Mouse (Mus musculus) spleen, postnatal 10 days (tissue): Measurements from ENCODE around the gene Zkscan7.
"Not testable (repeated sequence)": the region's sequence is repeated elsewhere in the genome, so short reads cannot be mapped to it uniquely, and the experiment has no call there.

Experiments used
- DNase-seq, 2 experiments: peaks; one replicate each; pipeline ENCODE4 v3.0.0; 2021 to 2022; ENCODE audit warnings: low spot score in 2 of 2

Zkscan7 gene

DNA sequence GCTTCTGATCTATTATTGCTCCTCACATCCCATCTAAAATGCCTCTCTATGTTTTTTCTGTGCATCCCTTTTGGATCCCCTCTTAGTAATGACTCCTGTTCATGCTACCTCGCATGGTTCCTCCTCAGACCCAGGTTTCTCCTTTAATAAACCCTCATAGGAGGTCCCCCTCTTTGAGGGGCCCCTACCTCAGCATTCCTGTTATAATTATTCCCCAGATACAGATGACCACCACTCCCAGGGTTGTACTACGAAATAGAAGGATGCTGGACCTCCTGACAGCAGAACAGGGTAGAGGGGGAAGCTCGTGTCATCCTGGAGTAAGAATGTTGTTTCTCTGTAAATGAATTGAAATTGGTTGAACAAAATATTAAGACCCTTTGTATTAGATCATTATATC is at the start of gene Zkscan7:
Zkscan7 (plus strand) TSS at position 301 of the 400 bp plus-strand sequence.
- no peak for DNase-seq

DNA sequence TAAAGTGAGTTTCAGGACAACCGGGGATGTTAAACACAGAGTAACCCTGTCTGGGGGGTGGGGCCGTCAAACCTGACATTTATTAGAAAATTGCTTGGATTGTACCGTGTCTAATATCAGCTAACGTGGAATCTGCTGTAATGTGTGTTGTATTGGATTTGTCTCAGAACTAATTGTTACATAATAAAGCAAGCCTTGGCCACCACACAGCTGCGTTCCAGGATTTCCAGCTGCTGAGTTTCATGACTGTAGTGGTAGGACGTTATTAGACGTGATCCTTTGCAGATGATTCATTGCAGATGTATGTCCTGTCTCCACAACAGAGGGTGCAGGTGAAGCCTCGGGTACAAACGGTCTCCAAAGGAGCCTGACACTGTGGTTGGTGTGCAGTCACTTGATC is 49.4 kb upstream of the Zkscan7 start:
- DNase-seq = no peak

DNA sequence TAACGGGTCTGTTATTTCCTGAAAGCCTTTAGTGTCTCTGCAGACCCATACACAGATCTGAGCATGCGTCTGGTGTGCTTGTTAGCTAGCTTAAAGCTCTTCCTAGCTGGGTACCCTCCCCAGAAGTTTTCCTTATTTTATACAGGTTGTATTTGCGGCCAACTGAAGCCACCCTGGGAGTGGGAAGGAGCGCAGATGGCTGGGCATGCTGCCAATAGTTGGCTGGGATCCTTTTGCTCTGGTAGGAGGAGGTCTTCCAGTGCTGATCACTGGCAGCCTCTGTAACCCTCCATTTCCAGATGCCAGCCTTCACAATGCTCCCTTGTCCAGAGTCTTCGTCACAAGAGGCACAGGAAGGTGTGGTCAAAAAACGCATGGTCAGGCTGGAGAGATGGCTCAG is 48.7 kb upstream of the Zkscan7 start:
- no peak for DNase-seq

DNA sequence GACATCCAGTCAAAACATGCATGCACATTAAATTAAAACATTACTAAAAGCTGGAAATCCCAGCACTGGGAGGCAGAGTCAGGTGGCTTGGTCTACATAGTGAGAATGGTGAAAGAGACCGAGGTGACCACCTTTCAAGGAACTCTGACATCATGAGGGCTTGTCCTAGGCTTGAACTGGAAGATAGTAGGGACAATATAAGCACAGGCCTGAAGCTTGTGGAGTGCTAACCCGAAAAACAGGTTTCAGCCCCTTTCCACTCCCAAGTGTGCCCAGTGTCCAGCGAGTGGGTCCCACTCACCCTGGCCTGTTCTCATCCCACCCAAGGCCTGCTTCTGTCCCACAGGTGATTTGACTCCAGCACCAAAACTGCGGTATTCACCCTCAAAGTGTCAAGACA is 48.3 kb upstream of the Zkscan7 start:
- DNase-seq = no peak

DNA sequence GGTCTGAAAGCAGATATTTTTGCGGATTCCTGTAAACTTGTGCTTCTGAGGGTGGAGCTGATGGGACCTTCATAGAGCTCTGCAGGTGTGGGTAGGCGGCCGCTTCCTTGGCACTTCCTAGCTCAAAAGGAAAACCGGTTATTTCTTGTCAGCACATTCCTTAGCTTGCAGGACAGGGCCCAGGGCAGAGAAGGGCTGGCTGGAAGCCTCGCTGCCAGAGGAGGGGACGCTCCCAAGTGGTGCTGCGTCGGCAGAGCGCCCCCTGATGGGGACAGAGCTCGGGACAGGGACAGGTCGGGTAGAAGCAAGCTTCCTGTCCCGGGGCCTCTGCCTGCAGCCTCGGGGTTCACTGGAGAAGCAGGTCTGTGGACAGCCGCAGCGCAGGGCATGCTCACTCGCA is 47.8 kb upstream of the Zkscan7 start:
- peak in 1 of 2 experiments; percentile 39 for DNase-seq

DNA sequence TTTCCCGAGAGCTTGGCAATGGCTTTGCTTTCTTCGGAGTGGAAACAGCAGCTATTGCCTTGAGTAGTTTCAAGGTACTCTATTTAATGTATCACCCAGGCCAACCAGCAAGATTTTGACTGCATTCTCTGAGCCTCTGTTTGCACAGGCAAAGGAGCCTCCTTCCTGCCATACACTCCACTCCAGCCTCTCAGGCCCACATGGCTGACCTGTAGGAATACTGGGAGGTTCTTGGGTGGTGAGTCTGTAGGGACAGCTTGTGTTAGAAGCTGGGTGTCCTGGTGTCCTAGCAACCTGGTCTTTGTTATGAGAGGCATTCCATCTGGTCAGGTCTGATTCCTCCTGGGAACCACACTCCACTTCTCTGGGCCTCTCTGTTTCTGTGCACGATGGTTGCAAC is 41.7 kb upstream of the Zkscan7 start, which contains the start of gene Gm35549:
Gm35549 (minus strand) TSS at position 276 of the 400 bp plus-strand sequence.
- DNase-seq = no peak

DNA sequence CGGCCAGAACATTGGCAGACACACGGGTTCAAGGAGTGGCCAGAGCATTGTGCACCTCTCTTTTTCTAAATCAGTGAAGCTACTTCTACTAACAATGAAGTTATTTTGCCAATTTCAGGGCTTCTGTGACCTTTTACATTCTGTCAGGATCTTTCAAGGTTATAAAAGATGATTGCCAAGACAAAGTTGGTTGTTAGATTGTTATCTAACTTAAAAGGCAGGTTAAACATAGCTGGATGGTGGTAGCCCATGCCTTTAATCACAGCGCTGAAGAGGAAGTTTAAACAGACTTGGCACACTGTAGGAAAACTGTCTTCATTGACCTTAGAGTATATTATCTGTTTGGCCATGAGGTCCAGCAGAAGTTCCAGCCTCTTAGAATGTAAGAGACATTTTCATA is 39.9 kb upstream of the Zkscan7 start:
- DNase-seq = no peak

DNA sequence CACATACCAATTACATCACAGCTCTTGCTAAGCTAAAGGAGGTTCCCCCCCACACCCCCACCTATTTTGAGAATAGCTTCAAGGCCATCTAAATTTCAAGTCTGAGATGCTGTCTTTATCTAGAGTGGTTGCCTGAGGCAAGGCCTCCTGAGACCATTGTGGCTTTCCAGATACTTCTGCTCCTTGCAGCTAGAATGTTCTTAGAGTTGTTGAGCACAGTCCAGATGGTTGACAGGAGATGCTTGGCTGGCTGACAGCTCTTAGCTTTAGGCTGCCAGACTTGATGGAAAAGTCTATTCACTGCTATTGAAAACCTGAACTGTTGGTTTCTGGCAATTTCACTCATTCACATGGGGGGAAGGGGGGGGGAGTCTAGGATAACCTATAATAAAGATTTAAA is 39.3 kb upstream of the Zkscan7 start:
- DNase-seq = no peak

DNA sequence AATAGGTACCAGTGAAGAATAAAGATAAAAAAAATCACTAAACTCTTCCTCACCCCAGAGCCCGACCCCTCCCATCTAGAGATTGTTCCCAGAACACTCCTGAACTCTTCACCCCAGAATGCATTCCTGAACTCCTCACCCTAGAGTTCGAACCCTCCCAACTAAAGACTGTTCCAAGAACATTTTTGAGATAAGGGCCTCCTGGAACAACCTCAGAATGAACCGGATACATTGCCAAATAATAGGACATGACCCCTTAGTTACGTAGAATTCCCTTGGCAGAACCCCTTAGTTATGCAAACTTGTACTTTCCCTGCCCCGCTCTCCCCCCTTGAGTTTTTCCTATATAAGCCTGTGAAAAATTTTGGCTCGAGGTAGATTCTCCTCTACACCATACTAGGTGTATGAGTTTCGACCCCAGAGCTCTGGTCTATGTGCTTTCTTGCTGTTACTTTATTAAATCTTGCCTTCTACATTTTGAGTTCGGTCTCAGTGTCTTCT is 37.6 kb upstream of the Zkscan7 start:
- DNase-seq = not testable (repeated sequence)

DNA sequence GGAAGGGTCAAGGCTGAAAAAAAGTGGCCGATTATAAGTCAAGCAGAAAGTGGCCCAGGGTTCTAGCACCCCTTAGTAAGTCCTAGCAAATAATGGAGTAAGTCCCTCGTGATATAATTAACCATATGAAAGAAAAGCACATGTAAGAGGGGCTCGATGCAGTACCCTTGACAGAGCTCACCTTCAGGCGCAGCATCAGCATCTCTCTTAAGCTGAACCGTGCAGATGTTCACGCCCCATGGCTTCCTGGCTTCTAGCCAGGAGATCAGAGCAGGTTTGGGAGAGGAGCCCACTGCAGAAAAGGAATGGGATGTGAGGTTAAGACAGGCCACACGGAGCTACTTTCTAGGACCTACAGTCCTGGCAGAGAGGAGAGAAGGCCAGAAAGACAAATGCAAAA is 31.0 kb upstream of the Zkscan7 start:
- no peak for DNase-seq

DNA sequence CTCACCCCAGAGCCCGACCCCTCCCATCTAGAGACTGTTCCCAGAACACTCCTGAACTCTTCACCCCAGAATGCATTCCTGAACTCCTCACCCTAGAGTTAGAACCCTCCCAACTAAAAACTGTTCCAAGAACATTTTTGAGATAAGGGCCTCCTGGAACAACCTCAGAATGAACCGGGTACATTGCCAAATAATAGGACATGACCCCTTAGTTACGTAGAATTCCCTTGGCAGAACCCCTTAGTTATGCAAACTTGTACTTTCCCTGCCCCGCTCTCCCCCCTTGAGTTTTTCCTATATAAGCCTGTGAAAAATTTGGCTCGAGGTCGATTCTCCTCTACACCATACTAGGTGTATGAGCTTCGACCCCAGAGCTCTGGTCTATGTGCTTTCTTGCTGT is 30.3 kb upstream of the Zkscan7 start:
- DNase-seq = not testable (repeated sequence)

DNA sequence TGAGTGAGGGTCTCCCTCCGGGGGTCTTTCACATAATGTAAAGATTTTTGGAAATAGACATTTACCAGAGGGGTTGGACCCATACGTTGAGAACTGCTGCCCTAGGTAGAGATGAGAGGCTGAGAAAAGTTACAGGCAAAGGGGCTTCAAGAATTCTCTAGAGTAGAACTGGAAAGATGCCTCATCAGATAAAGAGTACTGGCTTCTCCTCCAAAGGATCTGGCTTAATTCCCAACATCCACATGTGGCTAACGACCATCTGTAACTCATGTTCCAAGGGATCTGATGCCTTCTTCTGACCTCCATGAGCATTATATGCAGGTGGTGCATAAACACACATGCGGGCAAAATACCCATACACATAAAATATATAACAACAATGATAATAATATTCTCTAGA is 29.9 kb upstream of the Zkscan7 start:
- no peak for DNase-seq

DNA sequence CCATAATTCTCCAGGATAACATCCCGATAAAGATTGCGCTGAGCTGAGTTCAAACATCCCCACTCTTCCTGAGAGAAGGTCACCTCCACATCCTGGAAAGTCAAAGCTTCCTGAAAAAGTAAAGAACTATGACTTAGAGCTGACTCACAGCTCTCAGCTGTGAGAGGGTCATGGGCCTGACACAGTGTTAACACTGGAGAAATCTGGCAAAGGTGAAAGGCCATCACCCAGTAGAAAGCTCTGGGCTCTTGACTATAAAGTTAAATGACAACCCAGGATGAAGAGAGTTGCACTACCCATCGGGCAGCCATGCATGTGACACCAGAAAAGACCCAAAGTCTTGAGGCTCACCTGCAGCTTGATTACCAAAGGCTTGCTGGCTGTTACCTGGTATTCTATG is 28.8 kb upstream of the Zkscan7 start:
- DNase-seq = no peak

DNA sequence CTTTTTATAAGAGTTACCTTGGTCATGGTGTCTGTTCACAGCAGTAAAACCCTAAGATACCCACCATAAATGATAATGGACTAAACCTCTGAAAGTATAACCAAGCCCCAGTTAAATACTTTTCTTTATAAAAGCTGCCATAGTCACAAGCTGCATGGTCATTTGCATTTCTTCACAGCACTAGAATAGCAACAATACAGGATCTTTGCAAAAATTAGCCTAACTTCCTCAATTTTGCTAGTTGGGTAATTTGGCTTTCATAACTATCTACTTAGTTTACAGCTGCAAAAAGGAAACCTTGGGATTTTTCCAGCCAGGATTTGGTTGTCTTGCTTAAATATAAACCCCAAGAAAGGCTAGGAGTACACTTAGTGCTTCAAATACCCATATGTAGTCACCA is 24.7 kb upstream of the Zkscan7 start:
- no peak for DNase-seq

DNA sequence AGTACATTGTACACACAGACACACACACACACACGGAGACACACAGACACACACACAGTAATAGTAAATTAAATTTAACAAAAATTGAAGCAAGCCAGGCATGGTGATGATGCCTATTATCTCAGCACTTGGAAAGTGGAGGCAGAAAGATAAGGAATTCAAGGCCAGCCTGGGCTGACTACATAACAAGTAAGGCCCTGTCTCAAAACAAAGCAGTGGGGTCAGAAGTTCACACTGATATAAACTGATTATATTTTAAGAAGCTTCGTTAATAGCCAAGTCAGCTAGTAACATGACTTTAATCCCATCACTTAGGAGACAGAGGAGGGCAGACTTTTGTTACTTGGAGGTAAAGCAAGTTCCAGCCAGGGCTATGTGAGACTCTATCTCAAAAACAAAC is 21.8 kb upstream of the Zkscan7 start:
- DNase-seq = no peak

DNA sequence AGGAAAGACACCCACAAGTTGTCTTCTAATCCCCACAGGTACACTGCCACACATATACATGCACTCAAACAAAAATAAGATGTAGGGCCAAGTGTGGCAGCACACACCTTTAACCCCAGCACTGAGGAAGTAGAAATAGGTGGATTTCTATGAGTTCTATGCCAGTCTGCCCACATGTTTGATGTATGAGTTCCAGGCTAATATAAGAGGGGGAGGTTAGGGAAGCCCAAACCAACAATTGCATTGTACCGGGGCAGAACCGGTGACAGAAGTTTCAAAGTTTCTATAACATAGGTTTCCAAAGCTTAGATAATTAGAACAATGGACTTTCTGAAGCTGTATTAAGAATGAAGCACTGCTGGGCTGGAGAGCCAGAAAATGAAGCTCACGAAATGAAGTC is 20.6 kb upstream of the Zkscan7 start:
- DNase-seq = no peak

DNA sequence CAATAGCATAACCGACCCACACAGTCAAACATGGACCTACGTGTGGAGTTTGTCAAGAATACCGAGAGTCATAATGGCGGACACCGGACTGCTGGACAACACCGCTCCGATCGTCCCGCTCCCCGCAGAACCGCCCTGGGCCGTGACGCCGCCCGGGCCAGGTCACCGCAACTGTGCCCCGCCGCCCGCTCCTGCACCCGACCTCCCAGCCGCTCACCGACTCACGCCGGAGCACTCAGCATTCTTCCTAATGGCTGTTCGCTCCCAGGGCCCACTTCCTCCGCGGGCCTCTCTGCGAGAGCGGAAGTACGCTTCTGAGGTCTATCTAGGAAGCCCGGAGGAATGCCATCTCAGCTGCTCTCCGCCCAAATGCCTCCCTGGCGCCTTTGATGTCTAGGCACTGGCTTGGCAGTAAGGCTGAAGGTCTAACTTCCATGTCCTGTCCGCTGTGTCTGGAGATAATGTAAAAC is 19.8 kb upstream of the Zkscan7 start, which contains the start of gene Zfp445:
Zfp445 (minus strand) TSS at position 310 of the 470 bp plus-strand sequence.
- peak; percentile 70 to 81 for DNase-seq

DNA sequence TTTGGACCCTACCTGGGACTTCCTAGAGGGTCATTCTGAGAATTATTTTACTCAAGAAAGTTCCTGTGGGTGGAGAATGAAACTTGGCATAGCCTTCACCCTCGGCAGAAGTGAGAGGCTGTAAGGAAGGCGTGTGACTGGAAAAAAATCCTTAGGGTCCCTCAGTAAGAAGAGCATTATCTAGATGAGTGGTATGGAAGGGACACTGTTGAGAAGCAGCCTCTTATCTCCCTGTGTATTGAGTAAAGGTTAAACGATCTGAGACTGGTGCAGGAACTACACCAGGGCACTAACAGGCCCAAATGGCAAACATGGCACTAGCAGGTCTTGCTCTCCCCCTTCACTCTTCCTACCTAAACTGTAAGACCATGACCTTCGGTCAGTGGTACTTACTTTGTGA is 19.3 kb upstream of the Zkscan7 start:
- no peak for DNase-seq

DNA sequence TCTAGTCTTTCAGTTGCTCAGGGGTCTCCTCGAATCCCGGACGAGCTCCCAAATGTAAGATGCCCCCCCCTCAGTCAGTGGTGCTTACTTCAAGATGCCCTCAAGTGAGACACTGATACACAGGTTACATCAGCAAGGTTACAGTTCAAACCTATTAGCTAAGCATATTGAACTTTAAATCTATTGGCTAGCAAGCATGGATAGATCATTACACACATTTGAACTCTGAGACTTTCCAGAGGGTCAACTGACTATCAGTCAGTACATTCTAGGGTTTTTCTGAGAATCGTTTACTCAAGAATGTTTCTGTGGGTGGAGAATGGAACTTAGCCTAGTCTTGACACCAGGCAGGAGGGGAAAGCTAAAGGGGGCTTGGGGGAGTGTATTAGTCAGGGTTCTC is 12.9 kb upstream of the Zkscan7 start:
- DNase-seq = no peak

DNA sequence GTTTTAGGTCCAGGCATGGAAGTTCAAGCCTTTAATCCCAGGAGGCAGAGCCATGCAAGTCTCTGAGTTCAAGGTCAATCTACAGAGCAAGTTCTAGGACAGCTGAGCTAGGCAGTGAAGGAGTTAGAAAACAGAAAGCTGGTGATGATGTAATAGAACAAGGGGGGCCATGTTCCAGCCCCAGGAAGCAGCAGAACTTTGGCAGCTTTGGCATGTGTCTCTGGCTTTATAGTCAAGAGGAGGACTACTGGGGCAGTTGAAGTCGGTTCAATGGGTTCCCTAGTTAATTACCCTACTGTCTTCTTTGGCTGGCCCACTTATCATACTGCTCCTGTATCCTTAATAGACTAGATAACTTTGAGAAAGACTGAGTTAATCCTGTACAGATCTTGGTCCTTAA is 10.8 kb upstream of the Zkscan7 start:
- DNase-seq = no peak

DNA sequence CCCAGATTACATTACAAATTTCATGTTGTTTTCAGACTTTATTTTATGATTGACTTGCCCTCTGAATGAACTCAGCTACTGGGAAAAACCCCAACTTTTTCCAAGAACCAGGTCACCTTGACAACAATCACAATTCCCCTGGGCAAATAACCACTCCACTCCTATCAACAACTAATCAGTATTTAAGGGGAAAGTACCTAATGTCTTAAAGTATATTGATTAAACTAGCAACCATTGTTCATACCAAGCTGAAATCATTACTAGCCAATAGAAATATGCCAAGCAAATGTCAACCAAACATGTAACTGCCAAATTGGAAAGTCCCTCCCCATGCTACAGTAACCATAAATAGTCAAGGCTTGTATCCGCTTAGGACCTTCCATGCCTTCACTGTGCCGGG is 10.3 kb upstream of the Zkscan7 start:
- no peak for DNase-seq

DNA sequence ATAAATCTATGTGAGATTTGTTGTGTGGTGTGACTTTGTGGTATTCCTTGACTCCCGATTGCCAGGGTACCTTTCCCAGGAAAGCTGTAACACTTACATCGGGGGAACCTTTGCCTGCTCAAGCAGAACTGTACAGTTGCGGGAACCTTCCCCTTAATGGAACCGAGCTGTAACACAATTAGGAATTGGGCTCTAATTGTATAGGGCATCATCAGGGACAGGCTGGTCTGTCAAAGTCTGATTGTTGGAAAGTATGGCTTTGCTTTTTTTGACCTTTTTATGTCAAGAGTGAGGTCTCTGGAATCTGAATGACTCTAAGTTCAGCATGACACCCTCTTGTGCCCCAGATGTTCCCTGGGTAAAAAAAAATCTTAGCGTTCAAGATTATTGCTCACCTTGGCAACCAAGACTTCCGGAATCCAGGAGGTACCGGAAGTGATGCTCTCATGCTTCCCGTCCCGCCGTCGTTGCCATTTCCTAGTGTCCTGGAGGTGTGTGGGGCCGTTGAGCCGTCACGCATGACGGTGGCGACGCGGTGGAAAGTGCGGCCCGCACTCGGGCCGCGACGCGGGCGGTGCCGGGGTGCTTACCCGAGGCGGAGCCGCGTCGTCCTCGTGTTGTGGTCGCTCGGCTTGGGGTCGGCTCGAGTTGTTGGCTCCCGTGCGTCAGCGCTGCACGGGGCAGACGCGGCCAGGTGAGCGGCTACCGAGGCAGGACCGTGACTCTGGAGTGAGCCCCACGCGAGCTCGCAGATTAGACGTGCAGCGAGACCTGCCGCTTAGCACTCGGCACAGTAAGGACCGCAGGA is 1.1 kb downstream of the Zkscan7 start:
- DNase-seq = peak; percentile 19 to 52

DNA sequence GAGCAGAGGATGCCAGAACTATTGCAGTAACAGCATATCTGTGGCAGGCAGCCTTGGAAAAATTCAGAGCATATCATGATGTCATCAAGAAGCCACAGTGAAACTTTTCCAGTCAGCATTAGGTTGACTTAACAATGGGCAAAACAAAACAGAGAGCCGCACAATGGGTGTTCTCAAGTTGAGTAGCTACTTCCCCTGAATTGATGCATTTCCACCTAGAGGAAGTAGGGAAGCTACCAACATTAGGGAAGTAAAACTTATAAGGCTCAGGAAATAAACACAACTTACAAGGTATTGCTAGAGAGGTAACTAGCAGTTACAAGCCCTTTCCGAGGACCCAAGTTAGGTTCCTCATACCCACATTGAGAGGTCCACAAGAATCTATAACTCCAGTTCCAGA is 15.6 kb downstream of the Zkscan7 start:
- DNase-seq = no peak
